Mouse (Mus musculus): ENCODE measurements around the gene Cdc14b. TPM values are rescaled to one million over a fixed set of nuclear protein-coding genes. Genes with fewer than 3 reads are reported as not detected.
A peak's percentile ranks its signal among the peaks of the same experiment; 100 is the strongest.

The Cdc14b gene
- polyA plus RNA-seq, 1 experiment from 2014 or later: 13.4 TPM

DNA sequence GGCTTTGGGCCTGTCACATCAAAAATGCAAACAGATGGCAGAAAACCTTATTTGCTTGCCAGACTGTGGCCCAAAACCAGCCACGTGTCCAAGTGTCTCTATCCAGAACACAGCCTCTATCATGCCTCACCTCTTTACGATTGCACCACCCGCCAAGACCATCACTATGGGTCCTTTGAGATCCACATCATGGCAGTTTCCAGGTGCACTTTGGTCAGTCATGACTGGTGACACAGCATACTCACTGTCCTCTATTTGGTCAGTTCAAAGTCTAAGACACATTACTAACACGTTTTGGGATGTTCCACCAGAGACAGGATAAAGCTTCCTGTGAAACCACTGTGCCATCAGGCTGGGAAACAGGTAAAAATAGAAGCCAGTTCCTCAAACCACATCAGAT is 91.5 kb downstream of the Cdc14b start:
- no peaks in the 10 kb centered on the region for H3K9me3 ChIP-seq (ENCODE audit: control insufficient read depth, low read length)
- H3K27ac ChIP-seq (ENCODE audit: low read depth, low read length): no peak overlapping the region
- DNase-seq (ENCODE audit: low spot score) (no peak), ATAC-seq (ENCODE audit: insufficient read depth, low FRiP score, low TSS enrichment) (no peak)
- peaks cover 5% of the 10 kb centered on the region for H3K36me3 ChIP-seq (ENCODE audit: control insufficient read depth, insufficient read depth, low read length)
- WGBS: 86% methylated on average over 4 of the region's 4 CpGs
- no peak overlapping the region for H3K4me3 ChIP-seq (ENCODE audit: low read depth, low read length)
- no peaks in the 10 kb centered on the region for H3K27me3 ChIP-seq (ENCODE audit: control insufficient read depth, insufficient read depth, low read length)
- H3K4me1 ChIP-seq (ENCODE audit: control insufficient read depth, insufficient read depth, low read length): no peaks in the 10 kb centered on the region
- H3K4me2 ChIP-seq (ENCODE audit: low read depth): no peak overlapping the region
- no peak overlapping the region for H3K9ac ChIP-seq (ENCODE audit: low read length)

DNA sequence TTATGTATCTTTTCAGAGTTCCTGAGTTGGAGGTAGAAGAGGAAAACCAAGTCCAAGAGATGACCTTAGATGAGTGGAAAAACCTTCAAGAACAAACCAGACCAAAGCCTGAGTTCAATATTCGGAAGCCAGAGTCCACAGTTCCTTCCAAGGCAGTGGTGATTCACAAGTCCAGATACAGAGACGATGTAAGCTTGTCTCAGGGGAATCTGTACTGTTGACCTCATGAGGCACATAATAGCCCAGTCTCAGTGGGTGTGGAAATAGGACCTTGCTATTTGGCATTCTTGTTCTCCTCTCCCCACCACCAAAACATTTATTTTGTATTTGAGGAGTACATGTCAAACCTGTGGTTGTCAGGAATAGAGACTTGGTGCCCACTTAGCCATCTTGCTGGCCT is 93.0 kb downstream of the Cdc14b start:
- ATAC-seq (ENCODE audit: insufficient read depth, low FRiP score, low TSS enrichment) (no peak), DNase-seq (ENCODE audit: low spot score) (no peak)
- no peak overlapping the region for H3K4me3 ChIP-seq (ENCODE audit: low read depth, low read length)
- no peaks in the 10 kb centered on the region for H3K9me3 ChIP-seq (ENCODE audit: control insufficient read depth, low read length)
- H3K4me1 ChIP-seq (ENCODE audit: control insufficient read depth, insufficient read depth, low read length): no peaks in the 10 kb centered on the region
- whole genome bisulfite sequencing: 76% methylated on average over 2 of the region's 2 CpGs
- H3K27me3 ChIP-seq (ENCODE audit: control insufficient read depth, insufficient read depth, low read length): no peaks in the 10 kb centered on the region
- H3K27ac ChIP-seq (ENCODE audit: low read depth, low read length): no peak overlapping the region
- H3K9ac ChIP-seq (ENCODE audit: low read length): no peak overlapping the region
- no peak overlapping the region for H3K4me2 ChIP-seq (ENCODE audit: low read depth)
- peaks cover 5% of the 10 kb centered on the region for H3K36me3 ChIP-seq (ENCODE audit: control insufficient read depth, insufficient read depth, low read length)

DNA sequence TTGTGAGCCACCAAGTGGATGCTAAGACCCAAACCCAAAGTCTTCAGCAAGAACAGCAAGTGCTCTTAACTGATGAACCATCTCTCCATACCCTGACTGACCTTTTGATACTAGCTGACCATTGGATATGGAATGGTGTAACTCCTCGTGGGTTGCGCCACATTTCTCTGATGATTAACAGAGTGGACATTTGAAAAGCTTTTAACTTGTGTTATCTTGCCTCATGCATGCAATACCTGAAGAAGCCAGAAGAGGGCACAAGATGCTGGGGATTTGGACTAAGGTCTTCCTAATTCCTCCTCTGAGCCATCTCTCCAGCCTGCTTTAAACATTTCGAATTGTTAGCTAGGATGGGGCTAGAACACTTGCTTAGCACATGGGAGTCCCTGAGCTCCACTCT is 94.2 kb downstream of the Cdc14b start:
- Histone ChIP-seq H3K4me2 (ENCODE audit: low read depth) (no peak overlapping the region), H3K9me3 (ENCODE audit: control insufficient read depth, low read length) (no peaks in the 10 kb centered on the region), H3K9ac (ENCODE audit: low read length) (no peak overlapping the region), H3K27ac (ENCODE audit: low read depth, low read length) (no peak overlapping the region), H3K36me3 (ENCODE audit: control insufficient read depth, insufficient read depth, low read length) (peaks cover 2% of the 10 kb centered on the region; the same call in 1 of the 2 replicates), H3K4me3 (ENCODE audit: low read depth, low read length) (no peak overlapping the region), H3K4me1 (ENCODE audit: control insufficient read depth, insufficient read depth, low read length) (no peaks in the 10 kb centered on the region), H3K27me3 (ENCODE audit: control insufficient read depth, insufficient read depth, low read length) (no peaks in the 10 kb centered on the region)
- ATAC-seq (ENCODE audit: insufficient read depth, low FRiP score, low TSS enrichment) (no peak), DNase-seq (ENCODE audit: low spot score) (peak; percentile 34)
- WGBS: 81% methylated on average over 3 of the region's 3 CpGs

DNA sequence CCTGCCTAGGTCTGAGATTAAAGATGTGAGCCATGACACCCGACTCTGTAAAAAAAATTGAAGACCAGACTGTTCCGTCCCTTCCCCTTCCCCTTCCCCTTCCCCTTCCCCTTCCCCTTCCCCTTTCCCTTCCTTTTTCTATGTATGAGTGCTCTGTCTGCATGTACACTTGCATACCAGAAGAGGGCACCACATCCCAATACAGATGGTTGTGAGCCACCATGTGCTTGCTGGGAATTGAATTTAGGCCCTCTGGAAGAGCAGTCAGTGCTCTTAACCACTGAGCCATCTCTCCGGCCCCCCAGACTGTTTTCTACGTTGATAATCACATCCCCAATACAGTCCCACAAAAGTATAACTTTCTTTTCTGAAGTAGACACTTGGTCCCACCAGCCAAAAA is 94.8 kb downstream of the Cdc14b start:
- H3K36me3 ChIP-seq (ENCODE audit: control insufficient read depth, insufficient read depth, low read length): peaks cover 2% of the 10 kb centered on the region; the same call in 1 of the 2 replicates
- no peak overlapping the region for H3K27ac ChIP-seq (ENCODE audit: low read depth, low read length)
- no peak overlapping the region for H3K4me2 ChIP-seq (ENCODE audit: low read depth)
- no peak overlapping the region for H3K9ac ChIP-seq (ENCODE audit: low read length)
- no peaks in the 10 kb centered on the region for H3K4me1 ChIP-seq (ENCODE audit: control insufficient read depth, insufficient read depth, low read length)
- 92% methylated on average over 4 of the region's 4 CpGs for WGBS
- no peaks in the 10 kb centered on the region for H3K9me3 ChIP-seq (ENCODE audit: control insufficient read depth, low read length)
- no peaks in the 10 kb centered on the region for H3K27me3 ChIP-seq (ENCODE audit: control insufficient read depth, insufficient read depth, low read length)
- no peak for ATAC-seq (ENCODE audit: insufficient read depth, low FRiP score, low TSS enrichment)
- DNase-seq (ENCODE audit: low spot score): no peak
- no peak overlapping the region for H3K4me3 ChIP-seq (ENCODE audit: low read depth, low read length)

DNA sequence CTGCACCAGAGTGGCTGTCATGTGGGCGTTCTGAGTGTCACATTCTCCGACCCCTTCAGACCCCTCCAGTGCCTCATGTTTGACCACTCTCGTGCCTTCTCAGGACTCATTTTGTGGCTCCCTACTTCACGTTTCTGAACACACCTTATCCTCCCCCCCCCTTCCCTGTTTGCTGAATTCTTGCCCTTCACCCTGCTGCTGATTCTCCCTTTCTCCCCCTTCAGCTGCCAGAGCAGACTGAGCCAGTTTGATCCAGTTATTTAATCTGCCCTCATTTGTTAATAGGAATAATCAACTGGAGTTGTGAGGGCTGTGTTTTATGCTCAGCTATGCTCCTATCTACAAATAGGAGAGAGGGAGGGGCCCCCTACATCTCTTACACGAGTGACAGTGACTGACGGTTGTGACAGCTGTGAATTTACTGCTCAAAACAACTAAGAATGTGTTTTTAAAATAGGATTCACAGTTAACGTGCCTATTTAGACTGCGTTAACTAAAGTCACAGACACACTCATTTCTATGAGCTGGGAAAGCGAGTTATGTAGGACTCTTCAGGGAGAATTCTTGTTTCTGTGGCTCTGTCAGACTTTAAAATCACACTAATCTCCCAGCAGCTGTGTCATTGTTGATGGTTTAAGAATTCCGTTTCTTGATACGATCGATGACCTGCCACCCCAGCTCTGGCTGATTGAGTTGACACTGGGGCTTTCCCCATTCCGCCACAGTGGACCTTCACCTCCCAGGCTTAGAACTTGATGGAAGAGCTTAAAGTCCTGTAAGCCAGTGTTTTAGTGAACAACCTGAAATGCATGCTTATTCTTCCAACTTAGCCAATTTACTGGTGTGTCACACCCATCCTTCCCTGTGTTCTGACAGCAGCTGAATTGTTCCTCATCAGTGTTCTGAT is 96.1 kb downstream of the Cdc14b start:
- WGBS: 86% methylated on average over 13 of the region's 13 CpGs
- H3K4me2 ChIP-seq (ENCODE audit: low read depth): no peak overlapping the region
- H3K27ac ChIP-seq (ENCODE audit: low read depth, low read length): no peak overlapping the region
- no peak overlapping the region for H3K4me3 ChIP-seq (ENCODE audit: low read depth, low read length)
- no peak for ATAC-seq (ENCODE audit: insufficient read depth, low FRiP score, low TSS enrichment)
- no peaks in the 10 kb centered on the region for H3K27me3 ChIP-seq (ENCODE audit: control insufficient read depth, insufficient read depth, low read length)
- H3K4me1 ChIP-seq (ENCODE audit: control insufficient read depth, insufficient read depth, low read length): no peaks in the 10 kb centered on the region
- H3K9me3 ChIP-seq (ENCODE audit: control insufficient read depth, low read length): no peaks in the 10 kb centered on the region
- H3K36me3 ChIP-seq (ENCODE audit: control insufficient read depth, insufficient read depth, low read length): peaks cover 2% of the 10 kb centered on the region; the same call in 1 of the 2 replicates
- no peak for DNase-seq (ENCODE audit: low spot score)
- no peak overlapping the region for H3K9ac ChIP-seq (ENCODE audit: low read length)

DNA sequence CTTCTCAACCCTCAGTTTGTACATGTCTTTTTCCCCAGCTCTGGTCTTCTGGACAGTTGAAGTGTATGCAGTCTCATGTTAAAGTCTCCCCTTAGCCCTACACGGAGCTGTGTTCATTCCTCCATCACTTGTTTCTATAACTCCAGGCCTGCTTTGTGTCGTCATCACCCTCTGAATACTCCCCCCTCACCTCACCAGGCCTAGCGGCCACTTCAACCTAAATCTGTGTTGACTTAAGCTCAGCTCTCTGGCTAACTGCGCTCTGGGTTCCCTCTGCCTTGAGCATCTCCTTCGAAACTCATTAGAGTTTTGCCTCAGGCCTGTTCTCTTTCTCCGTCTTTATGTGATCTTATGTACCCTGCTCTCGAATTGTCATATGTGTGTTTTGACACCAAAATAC is 97.1 kb downstream of the Cdc14b start:
- no peak for ATAC-seq (ENCODE audit: insufficient read depth, low FRiP score, low TSS enrichment)
- no peaks in the 10 kb centered on the region for H3K27me3 ChIP-seq (ENCODE audit: control insufficient read depth, insufficient read depth, low read length)
- H3K36me3 ChIP-seq (ENCODE audit: control insufficient read depth, insufficient read depth, low read length): peaks cover 2% of the 10 kb centered on the region; the same call in 1 of the 2 replicates
- H3K4me3 ChIP-seq (ENCODE audit: low read depth, low read length): no peak overlapping the region
- H3K4me2 ChIP-seq (ENCODE audit: low read depth): no peak overlapping the region
- WGBS: 83% methylated on average over 7 of the region's 7 CpGs
- no peaks in the 10 kb centered on the region for H3K9me3 ChIP-seq (ENCODE audit: control insufficient read depth, low read length)
- no peak overlapping the region for H3K27ac ChIP-seq (ENCODE audit: low read depth, low read length)
- no peak overlapping the region for H3K9ac ChIP-seq (ENCODE audit: low read length)
- H3K4me1 ChIP-seq (ENCODE audit: control insufficient read depth, insufficient read depth, low read length): no peaks in the 10 kb centered on the region
- DNase-seq (ENCODE audit: low spot score): no peak

DNA sequence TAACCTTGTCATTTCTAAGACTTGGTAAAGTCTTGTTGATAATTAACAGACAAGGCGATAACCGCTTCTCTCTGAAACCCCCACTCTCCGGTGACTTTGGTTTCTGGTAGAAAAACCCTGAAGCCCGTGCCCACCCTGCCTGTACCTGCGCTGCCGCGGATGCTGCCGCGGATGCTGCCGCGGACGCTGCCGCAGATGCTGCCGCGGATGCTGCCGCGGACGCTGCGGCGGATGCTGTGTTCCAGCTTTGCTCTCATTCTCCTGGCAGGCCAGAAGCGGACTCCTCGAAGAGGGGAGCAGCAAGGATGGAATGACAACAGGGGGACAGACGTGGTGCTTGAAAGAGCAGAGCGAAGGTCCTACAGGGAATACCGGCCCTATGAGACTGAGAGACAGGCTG is 105.3 kb downstream of the Cdc14b start:
- DNase-seq (ENCODE audit: low spot score) (no peak), ATAC-seq (ENCODE audit: insufficient read depth, low FRiP score, low TSS enrichment) (no peak)
- Histone ChIP-seq H3K27ac (ENCODE audit: low read depth, low read length) (no peak overlapping the region), H3K9ac (ENCODE audit: low read length) (no peak overlapping the region), H3K4me1 (ENCODE audit: control insufficient read depth, insufficient read depth, low read length) (no peaks in the 10 kb centered on the region), H3K4me2 (ENCODE audit: low read depth) (no peak overlapping the region), H3K9me3 (ENCODE audit: control insufficient read depth, low read length) (peaks cover 15% of the 10 kb centered on the region), H3K36me3 (ENCODE audit: control insufficient read depth, insufficient read depth, low read length) (peaks cover 7% of the 10 kb centered on the region), H3K27me3 (ENCODE audit: control insufficient read depth, insufficient read depth, low read length) (no peaks in the 10 kb centered on the region), H3K4me3 (ENCODE audit: low read depth, low read length) (no peak overlapping the region)
- WGBS: 97% methylated on average over 25 of the region's 25 CpGs

DNA sequence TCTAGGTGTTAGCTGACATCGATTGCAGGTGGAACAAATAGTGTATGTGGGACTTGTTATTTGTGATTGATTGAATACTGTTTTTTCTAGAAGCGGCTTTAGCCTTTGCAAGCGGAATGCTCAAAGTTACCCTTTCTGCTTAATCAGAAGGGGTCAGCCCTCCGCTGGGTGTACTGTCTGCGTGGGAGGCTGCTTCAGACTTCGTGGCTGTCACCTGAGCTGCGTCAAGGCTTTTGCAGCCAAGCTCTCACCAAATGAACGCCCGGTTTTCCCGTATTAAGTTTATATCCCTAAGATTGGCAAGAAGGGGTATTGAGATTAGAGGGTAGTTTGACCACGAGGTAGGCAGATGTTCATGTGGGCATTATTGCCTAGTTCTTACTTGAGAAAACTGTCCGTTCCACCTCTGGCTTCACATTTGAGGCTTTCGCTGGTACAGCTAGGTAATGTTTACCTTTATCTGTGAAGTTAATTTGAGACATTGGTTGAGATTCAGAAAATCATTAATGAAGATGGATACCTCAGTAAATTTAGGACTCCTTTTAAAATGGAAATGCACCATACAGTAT is 111.9 kb downstream of the Cdc14b start:
- H3K27ac ChIP-seq (ENCODE audit: low read depth, low read length): no peak overlapping the region
- no peaks in the 10 kb centered on the region; the same call in 1 of the 2 replicates for H3K4me1 ChIP-seq (ENCODE audit: control insufficient read depth, insufficient read depth, low read length)
- no peak overlapping the region; the same call in 1 of the 2 replicates for H3K9ac ChIP-seq (ENCODE audit: low read length)
- no peaks in the 10 kb centered on the region for H3K9me3 ChIP-seq (ENCODE audit: control insufficient read depth, low read length)
- no peak for ATAC-seq (ENCODE audit: insufficient read depth, low FRiP score, low TSS enrichment)
- DNase-seq (ENCODE audit: low spot score): no peak
- no peaks in the 10 kb centered on the region for H3K27me3 ChIP-seq (ENCODE audit: control insufficient read depth, insufficient read depth, low read length)
- 29% methylated on average over 13 of the region's 13 CpGs for WGBS
- peak overlapping the region; percentile 97 for H3K4me2 ChIP-seq (ENCODE audit: low read depth)
- no peaks in the 10 kb centered on the region for H3K36me3 ChIP-seq (ENCODE audit: control insufficient read depth, insufficient read depth, low read length)
- H3K4me3 ChIP-seq (ENCODE audit: low read depth, low read length): peak overlapping the region; percentile 78

DNA sequence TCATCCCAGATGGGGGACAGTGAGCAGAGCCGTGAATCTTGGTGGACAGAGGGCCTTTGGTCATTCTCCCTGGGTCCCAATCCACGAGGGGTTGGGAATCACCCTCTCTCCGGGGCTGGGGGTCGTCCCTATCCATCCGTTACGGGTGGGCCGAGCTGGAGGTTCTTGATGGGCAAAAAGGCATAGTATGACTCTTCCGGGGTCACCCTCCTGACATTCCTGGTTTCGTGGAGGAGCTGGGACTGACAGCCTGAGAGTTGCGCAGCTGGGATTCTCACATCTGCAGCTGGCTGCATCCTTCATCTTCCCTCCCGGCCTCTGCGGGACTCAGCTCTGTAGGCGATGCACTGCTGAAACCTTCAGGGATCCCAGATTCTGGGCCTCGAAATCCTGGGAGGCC is 112.5 kb downstream of the Cdc14b start:
- H3K9ac ChIP-seq (ENCODE audit: low read length): peak overlapping the region; percentile 81
- H3K36me3 ChIP-seq (ENCODE audit: control insufficient read depth, insufficient read depth, low read length): no peaks in the 10 kb centered on the region
- peak overlapping the region; percentile 78 for H3K4me3 ChIP-seq (ENCODE audit: low read depth, low read length)
- 1% methylated on average over 14 of the region's 14 CpGs for WGBS
- no peaks in the 10 kb centered on the region for H3K9me3 ChIP-seq (ENCODE audit: control insufficient read depth, low read length)
- H3K27me3 ChIP-seq (ENCODE audit: control insufficient read depth, insufficient read depth, low read length): no peaks in the 10 kb centered on the region
- ATAC-seq (ENCODE audit: insufficient read depth, low FRiP score, low TSS enrichment) (no peak), DNase-seq (ENCODE audit: low spot score) (peak; percentile 47)
- H3K27ac ChIP-seq (ENCODE audit: low read depth, low read length): no peak overlapping the region
- H3K4me1 ChIP-seq (ENCODE audit: control insufficient read depth, insufficient read depth, low read length): no peaks in the 10 kb centered on the region; the same call in 1 of the 2 replicates
- peak overlapping the region; percentile 97 for H3K4me2 ChIP-seq (ENCODE audit: low read depth)

All from neural tube, embryonic 11.5 days (tissue).